Mouse (Mus musculus) lung, adult 2 months (tissue): Measurements from ENCODE around the gene Echdc2.

Experiments used
- CTCF ChIP-seq: fragments of 200-500 bp; IDR thresholded peaks from 2 replicates; pipeline ENCODE4 v1.5.1; 2011; ENCODE audit warnings: mild to moderate bottlenecking, low read length, control low read depth; ENCODE audit not compliant: insufficient read depth
- POLR2A ChIP-seq: fragments of 200-500 bp; IDR thresholded peaks from 2 replicates; pipeline ENCODE4 v1.6.1; 2011; ENCODE audit warnings: low read depth, mild to moderate bottlenecking, control low read depth, low read length, borderline replicate concordance; ENCODE audit errors: extremely low read depth

DNA sequence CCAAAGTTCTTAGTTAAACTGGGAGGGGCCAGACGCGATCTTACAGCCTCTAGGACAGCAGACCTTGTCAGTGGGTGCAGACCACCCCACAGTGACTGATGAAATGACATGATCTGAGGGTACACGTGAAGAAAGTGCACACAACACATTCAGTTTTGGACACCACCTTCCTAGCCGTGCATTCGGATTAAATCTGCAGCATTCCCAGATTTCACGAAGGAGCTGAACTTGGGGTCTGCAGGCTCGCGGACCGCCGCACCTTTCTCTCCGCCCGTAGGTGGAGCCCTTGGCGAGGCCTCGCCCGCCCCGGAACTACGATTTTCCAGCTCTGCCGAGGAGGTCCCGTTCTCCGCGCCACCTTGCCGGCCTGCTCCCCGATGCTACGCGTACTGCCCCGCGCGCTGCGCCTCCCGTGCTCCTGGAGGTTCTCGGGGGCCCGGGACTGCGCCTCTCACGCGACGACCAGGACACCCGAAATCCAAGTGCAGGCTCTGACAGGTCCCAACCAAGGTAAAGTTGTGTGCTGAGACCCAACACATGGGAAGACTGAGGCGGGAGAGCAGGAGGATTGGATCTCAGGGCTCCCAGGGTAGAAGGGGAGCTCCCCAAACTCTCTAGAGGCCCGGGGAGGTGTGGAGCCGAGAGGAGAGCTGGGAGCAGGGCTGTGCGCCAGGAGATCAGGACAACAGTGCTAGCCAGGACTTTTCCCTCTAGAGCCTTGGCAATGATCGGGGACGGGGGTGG is at the start of gene Echdc2:
- TF ChIP-seq POLR2A (no peak), CTCF (no peak)
